Mouse (Mus musculus): ENCODE results near the gene Ralgps1. TPM values are rescaled to one million over a fixed set of nuclear protein-coding genes. Genes with fewer than 3 reads are reported as not detected.
A peak's percentile ranks its signal among the peaks of the same experiment; 100 is the strongest.

Gene Ralgps1
- polyA plus RNA-seq, 1 experiment from 2014 or later: 53.1 TPM

GRCm38 (mm10) chr2:33185258-33185657 lies 186.0 kb downstream of the Ralgps1 start:
- 79% methylated on average over 7 of the region's 7 CpGs for WGBS
- ATAC-seq (replicated peaks): no peak
- no peak overlapping the region for H3K4me3 ChIP-seq
- peaks cover 8% of the 10 kb centered on the region for H3K4me1 ChIP-seq
- no peaks in the 10 kb centered on the region for H3K36me3 ChIP-seq (replicated peaks)
- H3K27ac ChIP-seq: no peak overlapping the region
- no peaks in the 10 kb centered on the region for H3K27me3 ChIP-seq (replicated peaks)
- H3K9me3 ChIP-seq: no peaks in the 10 kb centered on the region
- no peak overlapping the region for H3K9ac ChIP-seq
- no peak overlapping the region for H3K4me2 ChIP-seq

- no peak for ATAC-seq (replicated peaks)
- Histone ChIP-seq H3K4me1 (peaks cover 14% of the 10 kb centered on the region), H3K9ac (no peak overlapping the region), H3K4me3 (no peak overlapping the region), H3K36me3 (replicated peaks) (no peaks in the 10 kb centered on the region), H3K27ac (no peak overlapping the region), H3K4me2 (no peak overlapping the region), H3K27me3 (replicated peaks) (no peaks in the 10 kb centered on the region), H3K9me3 (no peaks in the 10 kb centered on the region)
- WGBS: 78% methylated on average over 10 of the region's 10 CpGs
Observed at GRCm38 (mm10) chr2:33184641-33185040, 186.6 kb downstream of the Ralgps1 start.

GRCm38 (mm10) chr2:33183321-33183720 lies 188.0 kb downstream of the Ralgps1 start:
- H3K9me3 ChIP-seq: no peaks in the 10 kb centered on the region
- H3K4me1 ChIP-seq: peaks cover 27% of the 10 kb centered on the region
- WGBS: 94% methylated on average over 7 of the region's 7 CpGs
- H3K4me2 ChIP-seq: no peak overlapping the region
- H3K27me3 ChIP-seq (replicated peaks): no peaks in the 10 kb centered on the region
- H3K9ac ChIP-seq: no peak overlapping the region
- ATAC-seq (replicated peaks): no peak
- no peak overlapping the region for H3K27ac ChIP-seq
- H3K4me3 ChIP-seq: no peak overlapping the region
- H3K36me3 ChIP-seq (replicated peaks): no peaks in the 10 kb centered on the region

- Histone ChIP-seq H3K27me3 (replicated peaks) (no peaks in the 10 kb centered on the region), H3K4me1 (peaks cover 33% of the 10 kb centered on the region), H3K4me3 (no peak overlapping the region), H3K27ac (0 out of 2 replicates have a peak overlapping the region, but pooled peaks have one; percentile 21), H3K4me2 (no peak overlapping the region), H3K9me3 (no peaks in the 10 kb centered on the region), H3K36me3 (replicated peaks) (no peaks in the 10 kb centered on the region), H3K9ac (no peak overlapping the region)
- 49% methylated on average over 16 of the region's 16 CpGs for WGBS
- ATAC-seq (replicated peaks): peak; percentile 35; the same call in 1 of the 2 replicates
Observed at GRCm38 (mm10) chr2:33179930-33180630, 191.2 kb downstream of the Ralgps1 start.

GRCm38 (mm10) chr2:33179171-33179929 lies 191.9 kb downstream of the Ralgps1 start:
- no peak overlapping the region for H3K4me2 ChIP-seq

GRCm38 (mm10) chr2:33178243-33178932 lies 192.9 kb downstream of the Ralgps1 start:
- Histone ChIP-seq H3K27ac (peak overlapping the region; percentile 48; the same call in 1 of the 2 replicates), H3K9me3 (no peaks in the 10 kb centered on the region), H3K9ac (no peak overlapping the region), H3K4me3 (no peak overlapping the region), H3K27me3 (replicated peaks) (no peaks in the 10 kb centered on the region), H3K36me3 (replicated peaks) (no peaks in the 10 kb centered on the region), H3K4me1 (peaks cover 32% of the 10 kb centered on the region), H3K4me2 (no peak overlapping the region)
- WGBS: 50% methylated on average over 11 of the region's 11 CpGs
- peak; percentile 61 for ATAC-seq (replicated peaks)

More at GRCm38 (mm10) chr2:33179171-33179929, 191.9 kb downstream of the Ralgps1 start:
- Histone ChIP-seq H3K4me3 (no peak overlapping the region), H3K36me3 (replicated peaks) (no peaks in the 10 kb centered on the region), H3K27me3 (replicated peaks) (no peaks in the 10 kb centered on the region), H3K9me3 (no peaks in the 10 kb centered on the region), H3K27ac (peak overlapping the region; percentile 48), H3K9ac (no peak overlapping the region), H3K4me1 (peaks cover 32% of the 10 kb centered on the region)
- ATAC-seq (replicated peaks): peak; percentile 10; the same call in 1 of the 2 replicates
- 46% methylated on average over 14 of the region's 14 CpGs for WGBS

GRCm38 (mm10) chr2:33177443-33178242 lies 193.6 kb downstream of the Ralgps1 start:
- Histone ChIP-seq H3K9ac (no peak overlapping the region), H3K4me1 (peaks cover 32% of the 10 kb centered on the region), H3K27ac (no peak overlapping the region), H3K4me3 (no peak overlapping the region), H3K36me3 (replicated peaks) (no peaks in the 10 kb centered on the region), H3K4me2 (no peak overlapping the region), H3K27me3 (replicated peaks) (no peaks in the 10 kb centered on the region), H3K9me3 (no peaks in the 10 kb centered on the region)
- ATAC-seq (replicated peaks): no peak
- WGBS: 86% methylated on average over 12 of the region's 12 CpGs

DNA sequence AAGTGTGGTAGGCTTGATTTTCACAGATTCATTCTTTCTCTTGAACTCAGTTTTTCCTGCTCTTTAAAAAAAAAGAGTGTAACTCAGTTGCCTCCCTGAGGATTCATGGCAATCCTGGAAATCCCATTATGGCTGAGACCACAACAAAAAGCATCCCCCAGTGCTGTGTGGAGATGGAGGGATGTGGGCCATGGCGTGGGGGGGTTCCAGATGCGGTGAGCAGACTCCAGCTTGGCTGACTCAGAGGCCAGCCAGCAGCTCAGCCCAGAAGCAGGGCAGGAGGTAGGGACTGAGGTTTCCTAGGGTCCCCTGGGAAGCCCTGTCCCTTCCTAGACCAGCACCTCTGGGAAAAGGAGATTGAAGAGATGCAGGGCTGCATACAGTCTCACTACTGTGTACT lies 194.4 kb downstream of the Ralgps1 start:
- ATAC-seq (replicated peaks): no peak
- Histone ChIP-seq H3K27ac (no peak overlapping the region), H3K4me1 (peaks cover 32% of the 10 kb centered on the region), H3K9me3 (no peaks in the 10 kb centered on the region), H3K4me3 (no peak overlapping the region), H3K27me3 (replicated peaks) (no peaks in the 10 kb centered on the region), H3K36me3 (replicated peaks) (peaks cover 4% of the 10 kb centered on the region; the same call in 1 of the 2 replicates), H3K4me2 (no peak overlapping the region), H3K9ac (no peak overlapping the region)
- 43% methylated on average over 2 of the region's 2 CpGs for WGBS

DNA sequence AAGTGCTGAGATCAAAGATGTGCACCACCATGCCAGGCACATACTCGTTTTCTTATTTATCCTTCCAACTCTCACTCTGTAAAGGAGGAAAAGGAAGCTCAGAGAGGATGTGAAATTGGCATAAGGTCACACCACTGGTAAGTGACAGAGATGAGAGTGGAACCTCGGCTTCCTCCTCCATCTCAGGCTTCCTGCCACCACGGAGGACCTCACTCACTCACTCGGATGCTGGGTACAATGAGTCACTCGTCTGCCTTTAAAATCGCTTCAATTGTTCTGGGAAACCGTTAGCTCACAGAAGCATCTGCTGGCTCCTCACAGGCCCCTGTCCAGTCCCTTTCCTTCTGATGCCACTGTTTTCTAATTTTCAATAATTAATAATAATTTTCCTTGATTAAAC lies 194.8 kb downstream of the Ralgps1 start:
- H3K4me2 ChIP-seq: no peak overlapping the region
- H3K27ac ChIP-seq: no peak overlapping the region
- peaks cover 5% of the 10 kb centered on the region; the same call in 1 of the 2 replicates for H3K36me3 ChIP-seq (replicated peaks)
- no peak overlapping the region for H3K9ac ChIP-seq
- H3K4me3 ChIP-seq: no peak overlapping the region
- 41% methylated on average over 7 of the region's 7 CpGs for WGBS
- ATAC-seq (replicated peaks): no peak
- no peaks in the 10 kb centered on the region for H3K27me3 ChIP-seq (replicated peaks)
- no peaks in the 10 kb centered on the region for H3K9me3 ChIP-seq
- peaks cover 32% of the 10 kb centered on the region for H3K4me1 ChIP-seq

- ATAC-seq (replicated peaks): no peak
- H3K9me3 ChIP-seq: no peaks in the 10 kb centered on the region
- no peaks in the 10 kb centered on the region for H3K27me3 ChIP-seq (replicated peaks)
- no peak overlapping the region for H3K9ac ChIP-seq
- WGBS: 81% methylated on average over 7 of the region's 7 CpGs
- H3K36me3 ChIP-seq (replicated peaks): peaks cover 5% of the 10 kb centered on the region; the same call in 1 of the 2 replicates
- no peak overlapping the region for H3K4me2 ChIP-seq
- H3K27ac ChIP-seq: no peak overlapping the region
- H3K4me3 ChIP-seq: no peak overlapping the region
- H3K4me1 ChIP-seq: peaks cover 15% of the 10 kb centered on the region
Observed at GRCm38 (mm10) chr2:33173686-33174085, 197.6 kb downstream of the Ralgps1 start.

DNA sequence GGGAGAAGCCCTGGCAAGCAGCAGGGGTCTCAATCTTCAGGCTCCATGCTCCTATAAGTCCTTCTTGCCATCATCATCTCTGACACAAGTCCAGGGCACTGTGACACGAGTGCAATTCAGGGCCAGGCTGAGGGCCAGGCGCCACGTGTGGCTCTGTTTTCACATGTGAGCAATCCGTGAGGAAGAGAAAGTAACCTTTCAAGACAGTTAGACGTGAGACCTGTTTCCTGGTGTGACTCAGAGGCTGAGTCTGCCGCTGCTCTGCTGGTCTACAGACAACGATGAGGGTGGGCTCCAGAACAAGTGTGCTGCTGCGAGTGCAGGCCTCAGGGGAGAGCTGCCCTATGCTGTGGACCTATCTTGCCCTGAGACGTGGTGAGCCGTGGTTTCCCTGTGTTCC lies 198.2 kb downstream of the Ralgps1 start:
- WGBS: 85% methylated on average over 10 of the region's 10 CpGs
- Histone ChIP-seq H3K36me3 (replicated peaks) (peaks cover 9% of the 10 kb centered on the region; the same call in 1 of the 2 replicates), H3K27ac (no peak overlapping the region), H3K9ac (no peak overlapping the region), H3K4me2 (no peak overlapping the region), H3K9me3 (no peaks in the 10 kb centered on the region), H3K4me3 (no peak overlapping the region), H3K4me1 (peaks cover 9% of the 10 kb centered on the region), H3K27me3 (replicated peaks) (no peaks in the 10 kb centered on the region)
- ATAC-seq (replicated peaks): no peak
